Mouse (Mus musculus) limb, embryonic 12.5 days (tissue): ENCODE results near the gene Boc. TPM values are rescaled to one million over a fixed set of nuclear protein-coding genes. Genes with fewer than 3 reads are reported as not detected.

ENCODE experiments used
- ATAC-seq: fragments of 200-750 bp; cut with Nextera tagmentation; 2 replicates; pipeline ENCODE4 v1.8.0; 2017; ENCODE audit warnings: low read depth, moderate TSS enrichment; ENCODE audit not compliant: insufficient number of reproducible peaks, insufficient read depth, low FRiP score, low TSS enrichment
- H3K27ac ChIP-seq: fragments of 300-500 bp; sonication (generic); 2 replicates; pipeline ENCODE4 v1.5.1; 2016; ENCODE audit warnings: mild to moderate bottlenecking, moderate library complexity
- H3K27me3 ChIP-seq: fragments of 300-500 bp; sonication (generic); 2 replicates; pipeline ENCODE4 v1.6.1; 2016; ENCODE audit warnings: mild to moderate bottlenecking, moderate library complexity
- H3K36me3 ChIP-seq: fragments of 300-500 bp; sonication (generic); 2 replicates; pipeline ENCODE4 v1.6.1; 2016; ENCODE audit warnings: mild to moderate bottlenecking, moderate library complexity
- H3K4me1 ChIP-seq: fragments of 300-500 bp; sonication (generic); replicated peaks from 2 replicates; pipeline ENCODE4 v1.6.1; 2016
- H3K4me2 ChIP-seq: fragments of 300-500 bp; sonication (generic); 2 replicates; pipeline ENCODE4 v1.6.1; 2016; ENCODE audit warnings: mild to moderate bottlenecking, moderate library complexity
- H3K4me3 ChIP-seq: fragments of 300-500 bp; sonication (generic); replicated peaks from 2 replicates; pipeline ENCODE4 v1.5.1; 2016; ENCODE audit warnings: mild to moderate bottlenecking
- H3K9ac ChIP-seq: fragments of 300-500 bp; sonication (generic); replicated peaks from 2 replicates; pipeline ENCODE4 v1.6.1; 2016; ENCODE audit warnings: mild to moderate bottlenecking, moderate library complexity
- H3K9me3 ChIP-seq: fragments of 300-500 bp; sonication (generic); 2 replicates; pipeline ENCODE4 v1.6.1; 2016; ENCODE audit warnings: mild to moderate bottlenecking, moderate library complexity
- WGBS: fragments of 180-500 bp; shearing (Covaris S2); methylation state at CpG from one replicate; pipeline ENCODE4 v1.1.7; 2016; 5-methylcytosine and 5-hydroxymethylcytosine counted together
- polyA plus RNA-seq: library from polyadenylated mRNA; unstranded; fragments of >200 nt; fragmentation: Nextera tagmentation; extraction: Ambion mirVana; gene quantifications from 2 replicates; pipeline ENCODE4 v1.2.1, GENCODE M21; 2016

The Boc gene
- polyA plus RNA-seq, 1 experiment from 2014 or later, result 43.1 TPM

GRCm38 (mm10) chr16:44539611-44540010, 19.1 kb downstream of the Boc start:
- Histone ChIP-seq H3K27me3 (no peaks in the 10 kb centered on the region), H3K27ac (no peak overlapping the region), H3K36me3 (peaks cover 13% of the 10 kb centered on the region), H3K4me3 (no peak overlapping the region), H3K4me2 (no peak overlapping the region), H3K4me1 (peaks cover 89% of the 10 kb centered on the region), H3K9me3 (no peaks in the 10 kb centered on the region), H3K9ac (no peak overlapping the region)
- no peak for ATAC-seq
- 81% methylated on average over 8 of the region's 8 CpGs for WGBS

DNA sequence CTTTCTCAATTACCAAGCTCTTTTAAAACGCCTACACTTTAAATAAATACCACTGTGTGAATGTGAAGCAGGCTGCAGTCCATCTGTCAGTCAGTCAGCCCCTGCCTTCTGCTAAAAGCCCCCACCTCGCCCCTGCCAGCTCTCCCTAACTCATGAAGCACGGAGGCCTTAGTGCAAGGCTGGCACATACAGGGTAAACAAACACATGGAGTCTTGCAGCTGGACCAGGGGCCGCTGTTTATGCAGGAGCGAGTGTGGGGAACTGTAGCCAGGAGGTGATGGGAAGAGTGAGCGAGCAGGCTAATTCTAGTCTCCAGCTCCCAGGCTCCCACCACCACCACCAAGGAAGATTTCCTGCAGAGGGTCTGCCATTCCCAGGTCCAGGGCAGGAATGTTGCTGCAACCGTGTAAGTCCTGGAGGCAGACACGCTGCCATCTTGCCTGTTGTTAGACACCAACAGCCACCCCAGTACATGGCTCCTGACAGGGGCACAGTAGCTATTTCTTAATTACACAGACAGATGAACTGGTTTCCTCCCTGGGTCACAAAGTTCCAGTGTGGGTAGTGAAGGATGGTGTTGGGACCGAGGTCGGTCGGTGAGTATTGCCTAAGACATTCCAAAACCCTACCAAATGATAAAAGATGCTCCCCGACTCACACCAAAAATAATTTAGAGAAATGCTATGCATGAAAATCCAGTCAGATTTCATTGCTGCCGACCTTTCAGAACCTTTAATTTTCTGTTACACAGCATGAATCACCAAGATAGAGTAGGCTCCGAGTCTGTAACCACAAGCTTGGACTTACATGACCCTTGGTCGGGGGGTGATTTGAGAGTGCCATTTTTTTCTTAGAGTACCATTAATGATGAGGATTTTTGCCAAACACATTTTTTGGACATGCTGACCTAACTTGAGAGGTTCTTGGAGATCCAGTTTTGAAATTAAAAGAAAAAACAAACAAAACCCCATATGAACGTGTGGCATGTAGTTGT, 20.0 kb downstream of the Boc start:
- Histone ChIP-seq H3K4me2 (peak overlapping the region; percentile 21), H3K4me1 (peaks cover 88% of the 10 kb centered on the region), H3K27ac (peak overlapping the region; percentile 45; the same call in 1 of the 2 replicates), H3K9ac (no peak overlapping the region; the same call in 1 of the 2 replicates), H3K9me3 (no peaks in the 10 kb centered on the region), H3K4me3 (no peak overlapping the region), H3K36me3 (peaks cover 13% of the 10 kb centered on the region), H3K27me3 (no peaks in the 10 kb centered on the region)
- 52% methylated on average over 16 of the region's 16 CpGs for WGBS
- peak; percentile 23; the same call in 1 of the 2 replicates for ATAC-seq

GRCm38 (mm10) chr16:44534122-44534521, 24.6 kb downstream of the Boc start:
- H3K4me2 ChIP-seq, result no peak overlapping the region
- peaks cover 90% of the 10 kb centered on the region for H3K4me1 ChIP-seq
- 28% methylated on average over 7 of the region's 7 CpGs for WGBS
- H3K27ac ChIP-seq, result no peak overlapping the region
- no peak overlapping the region for H3K4me3 ChIP-seq
- no peaks in the 10 kb centered on the region for H3K27me3 ChIP-seq
- H3K9ac ChIP-seq, result no peak overlapping the region
- H3K9me3 ChIP-seq, result no peaks in the 10 kb centered on the region
- peaks cover 29% of the 10 kb centered on the region for H3K36me3 ChIP-seq
- ATAC-seq, result no peak

- H3K27ac ChIP-seq, result 0 out of 2 replicates have a peak overlapping the region, but pooled peaks have one; percentile 18
- H3K4me2 ChIP-seq, result no peak overlapping the region
- no peaks in the 10 kb centered on the region for H3K27me3 ChIP-seq
- H3K9me3 ChIP-seq, result no peaks in the 10 kb centered on the region
- ATAC-seq, result no peak
- H3K9ac ChIP-seq, result no peak overlapping the region
- no peak overlapping the region for H3K4me3 ChIP-seq
- WGBS, result 53% methylated on average over 8 of the region's 8 CpGs
- peaks cover 87% of the 10 kb centered on the region for H3K4me1 ChIP-seq
- H3K36me3 ChIP-seq, result peaks cover 29% of the 10 kb centered on the region
Measured at GRCm38 (mm10) chr16:44533522-44533921, 25.2 kb downstream of the Boc start.

DNA sequence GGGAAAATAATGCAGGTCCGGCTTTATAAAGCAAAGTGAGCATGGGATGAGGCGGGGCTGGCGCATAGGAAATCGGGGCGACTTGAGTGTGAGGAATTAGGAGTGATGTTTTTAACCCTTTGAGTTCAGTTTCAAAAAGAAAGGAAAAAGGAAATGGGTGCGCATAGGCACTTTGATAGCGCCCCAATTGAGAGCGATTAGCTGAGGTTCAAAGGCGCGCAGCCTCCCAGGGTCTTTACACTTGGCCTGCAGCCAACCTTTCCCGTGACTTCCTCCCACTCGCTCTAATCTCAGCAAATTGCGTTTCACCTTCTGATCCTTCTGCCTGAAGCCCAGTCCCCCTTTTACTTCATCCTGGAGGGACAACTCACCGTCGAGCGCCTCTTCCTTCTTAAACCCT, 25.8 kb downstream of the Boc start:
- Histone ChIP-seq H3K9ac (no peak overlapping the region), H3K4me2 (no peak overlapping the region)

GRCm38 (mm10) chr16:44531239-44531797, 27.4 kb downstream of the Boc start:
- H3K9ac ChIP-seq, result no peak overlapping the region

More for the DNA sequence above, 25.8 kb downstream of the Boc start:
- WGBS, result 69% methylated on average over 16 of the region's 16 CpGs
- Histone ChIP-seq H3K36me3 (peaks cover 29% of the 10 kb centered on the region), H3K4me1 (peaks cover 87% of the 10 kb centered on the region), H3K27ac (no peak overlapping the region), H3K27me3 (no peaks in the 10 kb centered on the region), H3K4me3 (no peak overlapping the region), H3K9me3 (no peaks in the 10 kb centered on the region)
- ATAC-seq, result no peak

DNA sequence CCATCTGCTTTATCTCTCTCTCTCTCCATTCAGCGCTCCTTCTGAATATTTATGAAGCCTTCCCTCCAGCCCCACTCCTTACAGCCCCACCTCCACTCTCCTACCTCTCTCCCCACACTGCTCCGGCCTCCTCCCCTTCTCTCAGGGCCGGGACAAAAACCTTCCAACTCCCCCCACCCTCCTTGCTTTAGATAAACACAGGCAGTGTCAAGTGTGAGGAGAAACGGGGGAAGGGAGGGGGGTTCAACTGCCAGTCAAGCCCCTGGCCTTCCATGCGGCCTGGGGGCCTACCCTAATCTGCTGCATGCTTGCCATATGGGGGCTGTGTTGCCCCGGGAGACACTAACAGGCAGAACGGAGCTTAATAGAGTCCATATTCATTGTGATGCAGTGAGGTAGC, 27.9 kb downstream of the Boc start:
- no peak overlapping the region for H3K9ac ChIP-seq
- ATAC-seq, result peak; percentile 80
- peak overlapping the region; percentile 36 for H3K4me2 ChIP-seq
- H3K4me1 ChIP-seq, result peaks cover 88% of the 10 kb centered on the region
- H3K36me3 ChIP-seq, result peaks cover 23% of the 10 kb centered on the region
- H3K27me3 ChIP-seq, result no peaks in the 10 kb centered on the region
- peak overlapping the region; percentile 51 for H3K27ac ChIP-seq
- H3K4me3 ChIP-seq, result 0 out of 2 replicates have a peak overlapping the region, but pooled peaks have one; percentile 11
- 2% methylated on average over 7 of the region's 7 CpGs for WGBS
- no peaks in the 10 kb centered on the region for H3K9me3 ChIP-seq

More at GRCm38 (mm10) chr16:44531239-44531797, 27.4 kb downstream of the Boc start:
- Histone ChIP-seq H3K9me3 (no peaks in the 10 kb centered on the region), H3K4me2 (peak overlapping the region; percentile 36), H3K36me3 (peaks cover 28% of the 10 kb centered on the region), H3K27ac (peak overlapping the region; percentile 51), H3K4me1 (peaks cover 90% of the 10 kb centered on the region), H3K4me3 (no peak overlapping the region), H3K27me3 (no peaks in the 10 kb centered on the region)
- ATAC-seq, result 0 out of 2 replicates have a peak, but pooled peaks have one; percentile 21
- 36% methylated on average over 12 of the region's 12 CpGs for WGBS

DNA sequence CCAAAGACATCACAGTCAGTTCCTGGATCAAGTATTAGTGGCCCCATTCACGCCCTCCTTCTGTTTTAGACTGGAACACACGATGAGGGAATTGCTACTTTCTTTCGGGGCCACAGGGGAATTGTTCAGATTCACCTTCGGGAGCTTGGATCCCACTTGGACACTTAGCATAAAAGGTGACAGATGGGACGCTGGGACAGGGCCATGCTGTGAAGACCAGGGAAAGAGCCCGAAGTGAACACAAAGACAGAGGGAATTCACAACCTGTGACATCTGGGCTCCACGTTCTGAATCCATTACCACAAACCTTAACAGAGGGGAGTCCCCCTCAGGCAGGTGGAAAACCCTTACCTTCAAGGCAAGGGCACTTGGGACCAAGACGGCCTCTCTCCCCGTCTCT, 28.5 kb downstream of the Boc start:
- H3K27ac ChIP-seq, result peak overlapping the region; percentile 51
- peaks cover 21% of the 10 kb centered on the region for H3K36me3 ChIP-seq

GRCm38 (mm10) chr16:44529691-44530090, 29.0 kb downstream of the Boc start:
- H3K27ac ChIP-seq, result 0 out of 2 replicates have a peak overlapping the region, but pooled peaks have one; percentile 51
- H3K36me3 ChIP-seq, result peaks cover 21% of the 10 kb centered on the region
- H3K9me3 ChIP-seq, result no peaks in the 10 kb centered on the region
- no peak overlapping the region for H3K4me3 ChIP-seq
- no peak overlapping the region for H3K9ac ChIP-seq
- H3K4me2 ChIP-seq, result no peak overlapping the region
- no peak for ATAC-seq
- no peaks in the 10 kb centered on the region for H3K27me3 ChIP-seq
- 69% methylated on average over 8 of the region's 8 CpGs for WGBS
- H3K4me1 ChIP-seq, result peaks cover 82% of the 10 kb centered on the region

More for the DNA sequence above, 28.5 kb downstream of the Boc start:
- peak overlapping the region; percentile 36; the same call in 1 of the 2 replicates for H3K4me2 ChIP-seq
- no peak for ATAC-seq
- no peaks in the 10 kb centered on the region for H3K9me3 ChIP-seq
- no peaks in the 10 kb centered on the region for H3K27me3 ChIP-seq
- no peak overlapping the region for H3K4me3 ChIP-seq
- peaks cover 83% of the 10 kb centered on the region for H3K4me1 ChIP-seq
- H3K9ac ChIP-seq, result no peak overlapping the region; the same call in 1 of the 2 replicates
- WGBS, result 34% methylated on average over 9 of the region's 9 CpGs

GRCm38 (mm10) chr16:44528955-44529354, 29.7 kb downstream of the Boc start:
- peaks cover 81% of the 10 kb centered on the region for H3K4me1 ChIP-seq
- H3K27me3 ChIP-seq, result no peaks in the 10 kb centered on the region
- WGBS, result 94% methylated on average over 7 of the region's 7 CpGs
- no peak overlapping the region for H3K4me3 ChIP-seq
- no peak overlapping the region for H3K9ac ChIP-seq
- H3K36me3 ChIP-seq, result peaks cover 21% of the 10 kb centered on the region
- H3K27ac ChIP-seq, result no peak overlapping the region
- no peak overlapping the region for H3K4me2 ChIP-seq
- ATAC-seq, result no peak
- H3K9me3 ChIP-seq, result no peaks in the 10 kb centered on the region
